Mouse (Mus musculus): Measurements from ENCODE around the gene 1700016D06Rik. TPM values are rescaled to one million over a fixed set of nuclear protein-coding genes. Genes with fewer than 3 reads are reported as not detected.

1700016D06Rik gene
- polyA plus RNA-seq, 1 experiment from 2014 or later = not detected

DNA sequence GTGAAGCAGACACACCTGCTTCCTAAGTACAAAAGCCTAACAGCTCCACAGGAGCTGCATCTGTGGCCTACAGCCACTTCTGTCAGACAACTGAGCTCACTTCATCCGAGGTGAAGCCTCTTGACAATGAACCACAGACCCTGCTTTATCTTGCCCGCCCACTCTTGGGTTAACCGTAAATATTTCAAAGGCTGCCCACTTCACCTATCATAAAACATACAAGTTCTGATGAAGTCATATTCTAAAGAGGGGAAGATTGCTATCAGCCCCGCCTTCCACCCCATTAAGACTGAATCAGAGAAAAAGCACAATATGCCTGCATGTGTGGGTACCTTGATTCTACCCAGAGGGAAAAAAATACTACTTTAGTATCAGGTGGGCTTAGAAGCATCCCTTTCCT is 75.8 kb downstream of the 1700016D06Rik start:
- no peaks in the 10 kb centered on the region for H3K27me3 ChIP-seq (ENCODE audit: control insufficient read depth, insufficient read depth, low read length)
- no peak overlapping the region for H3K9ac ChIP-seq (ENCODE audit: low read length)
- no peaks in the 10 kb centered on the region for H3K9me3 ChIP-seq (ENCODE audit: control insufficient read depth, low read length)
- no peak for ATAC-seq (ENCODE audit: insufficient number of reproducible peaks, low FRiP score, low TSS enrichment, low read depth)
- no peak for DNase-seq (ENCODE audit: low spot score)
- H3K4me3 ChIP-seq (ENCODE audit: low read depth, low read length) = no peak overlapping the region
- 85% methylated on average over 4 of the region's 4 CpGs for WGBS
- H3K4me2 ChIP-seq (ENCODE audit: low read depth, severe bottlenecking) = no peak overlapping the region
- H3K36me3 ChIP-seq (ENCODE audit: control insufficient read depth, insufficient read depth, low read length) = peaks cover 15% of the 10 kb centered on the region
- no peak overlapping the region for H3K27ac ChIP-seq (replicated peaks; ENCODE audit: low read depth, low read length)
- H3K4me1 ChIP-seq (ENCODE audit: control insufficient read depth, insufficient read depth, low read length) = no peaks in the 10 kb centered on the region

DNA sequence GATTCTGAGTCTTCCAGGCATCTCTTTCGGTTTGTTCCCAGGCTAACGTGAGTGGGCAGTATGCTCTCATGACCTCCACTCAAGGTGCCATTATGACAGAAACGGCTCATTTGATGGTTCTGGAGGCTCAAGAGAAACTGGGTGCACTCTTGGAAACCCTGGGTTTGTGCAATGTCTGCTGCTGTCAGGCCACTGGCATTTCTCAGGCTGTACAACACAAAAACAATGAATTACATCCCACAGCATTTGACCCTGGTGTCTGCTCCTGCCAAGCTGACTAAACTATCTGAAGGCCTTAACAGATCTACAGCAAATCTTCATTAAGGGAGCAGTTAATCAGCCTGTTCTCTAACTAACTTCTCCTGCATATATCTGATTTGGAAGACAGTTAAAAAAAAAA is 81.8 kb downstream of the 1700016D06Rik start:
- peaks cover 14% of the 10 kb centered on the region; the same call in 1 of the 2 replicates for H3K36me3 ChIP-seq (ENCODE audit: control insufficient read depth, insufficient read depth, low read length)
- no peak overlapping the region for H3K4me2 ChIP-seq (ENCODE audit: low read depth, severe bottlenecking)
- H3K27ac ChIP-seq (replicated peaks; ENCODE audit: low read depth, low read length) = no peak overlapping the region
- WGBS = 85% methylated on average over 3 of the region's 3 CpGs
- H3K9me3 ChIP-seq (ENCODE audit: control insufficient read depth, low read length) = no peaks in the 10 kb centered on the region
- H3K4me1 ChIP-seq (ENCODE audit: control insufficient read depth, insufficient read depth, low read length) = no peaks in the 10 kb centered on the region
- ATAC-seq (ENCODE audit: insufficient number of reproducible peaks, low FRiP score, low TSS enrichment, low read depth) = no peak
- H3K4me3 ChIP-seq (ENCODE audit: low read depth, low read length) = no peak overlapping the region
- DNase-seq (ENCODE audit: low spot score) = no peak
- no peaks in the 10 kb centered on the region for H3K27me3 ChIP-seq (ENCODE audit: control insufficient read depth, insufficient read depth, low read length)
- H3K9ac ChIP-seq (ENCODE audit: low read length) = no peak overlapping the region

DNA sequence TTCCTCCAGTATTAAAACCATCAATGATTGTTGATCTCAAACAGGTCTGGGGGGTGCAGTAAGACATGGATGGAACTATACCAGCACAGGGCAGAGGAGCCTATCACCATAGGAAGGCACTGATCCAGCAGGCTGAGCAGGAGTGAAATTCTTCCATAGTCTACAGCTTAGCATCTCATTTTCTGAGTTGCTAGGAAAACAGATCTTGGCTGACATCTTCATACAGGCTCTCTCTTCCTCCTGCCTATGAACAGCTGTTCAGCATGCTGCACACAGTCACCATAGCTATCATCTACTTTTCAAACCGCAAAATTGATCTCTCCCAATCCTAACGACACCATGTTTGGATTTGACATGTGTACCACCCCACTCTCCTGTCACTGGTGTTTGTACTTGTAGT is 82.8 kb downstream of the 1700016D06Rik start:
- DNase-seq (ENCODE audit: low spot score) (no peak), ATAC-seq (ENCODE audit: insufficient number of reproducible peaks, low FRiP score, low TSS enrichment, low read depth) (no peak)
- 91% methylated on average over 2 of the region's 2 CpGs for WGBS

DNA sequence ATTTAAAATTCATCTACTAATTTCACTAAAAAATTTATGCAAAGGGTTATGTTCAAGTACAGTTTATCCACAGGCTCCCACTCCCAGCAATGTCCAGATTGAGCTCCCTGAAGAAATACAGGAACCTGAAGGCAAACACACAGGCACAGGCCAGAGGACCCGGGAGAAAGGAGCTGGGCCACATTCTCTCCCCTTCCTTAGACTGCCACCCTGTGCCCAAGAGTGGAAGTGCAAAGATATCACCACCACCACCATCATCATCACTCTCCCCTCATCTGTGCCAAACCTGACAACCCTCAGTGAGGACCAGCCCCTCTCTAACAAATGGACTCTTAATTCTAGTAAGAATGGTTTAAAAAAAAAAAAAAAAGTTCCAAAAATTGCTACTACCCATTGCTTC is 84.6 kb downstream of the 1700016D06Rik start:
- Histone ChIP-seq H3K9ac (ENCODE audit: low read length) (no peak overlapping the region), H3K4me1 (ENCODE audit: control insufficient read depth, insufficient read depth, low read length) (no peaks in the 10 kb centered on the region), H3K4me3 (ENCODE audit: low read depth, low read length) (no peak overlapping the region), H3K27ac (replicated peaks; ENCODE audit: low read depth, low read length) (no peak overlapping the region), H3K4me2 (ENCODE audit: low read depth, severe bottlenecking) (no peak overlapping the region), H3K36me3 (ENCODE audit: control insufficient read depth, insufficient read depth, low read length) (peaks cover 28% of the 10 kb centered on the region), H3K9me3 (ENCODE audit: control insufficient read depth, low read length) (no peaks in the 10 kb centered on the region), H3K27me3 (ENCODE audit: control insufficient read depth, insufficient read depth, low read length) (no peaks in the 10 kb centered on the region)
- WGBS = 18% methylated on average over 1 of the region's 1 CpGs
- ATAC-seq (ENCODE audit: insufficient number of reproducible peaks, low FRiP score, low TSS enrichment, low read depth) = no peak
- peak; percentile 73 for DNase-seq (ENCODE audit: low spot score)

More for the DNA sequence above, 82.8 kb downstream of the 1700016D06Rik start:
- H3K4me3 ChIP-seq (ENCODE audit: low read depth, low read length) = no peak overlapping the region
- H3K4me1 ChIP-seq (ENCODE audit: control insufficient read depth, insufficient read depth, low read length) = no peaks in the 10 kb centered on the region
- peaks cover 17% of the 10 kb centered on the region for H3K36me3 ChIP-seq (ENCODE audit: control insufficient read depth, insufficient read depth, low read length)
- no peak overlapping the region for H3K9ac ChIP-seq (ENCODE audit: low read length)
- H3K4me2 ChIP-seq (ENCODE audit: low read depth, severe bottlenecking) = no peak overlapping the region
- no peaks in the 10 kb centered on the region for H3K27me3 ChIP-seq (ENCODE audit: control insufficient read depth, insufficient read depth, low read length)
- H3K27ac ChIP-seq (replicated peaks; ENCODE audit: low read depth, low read length) = no peak overlapping the region
- H3K9me3 ChIP-seq (ENCODE audit: control insufficient read depth, low read length) = no peaks in the 10 kb centered on the region

DNA sequence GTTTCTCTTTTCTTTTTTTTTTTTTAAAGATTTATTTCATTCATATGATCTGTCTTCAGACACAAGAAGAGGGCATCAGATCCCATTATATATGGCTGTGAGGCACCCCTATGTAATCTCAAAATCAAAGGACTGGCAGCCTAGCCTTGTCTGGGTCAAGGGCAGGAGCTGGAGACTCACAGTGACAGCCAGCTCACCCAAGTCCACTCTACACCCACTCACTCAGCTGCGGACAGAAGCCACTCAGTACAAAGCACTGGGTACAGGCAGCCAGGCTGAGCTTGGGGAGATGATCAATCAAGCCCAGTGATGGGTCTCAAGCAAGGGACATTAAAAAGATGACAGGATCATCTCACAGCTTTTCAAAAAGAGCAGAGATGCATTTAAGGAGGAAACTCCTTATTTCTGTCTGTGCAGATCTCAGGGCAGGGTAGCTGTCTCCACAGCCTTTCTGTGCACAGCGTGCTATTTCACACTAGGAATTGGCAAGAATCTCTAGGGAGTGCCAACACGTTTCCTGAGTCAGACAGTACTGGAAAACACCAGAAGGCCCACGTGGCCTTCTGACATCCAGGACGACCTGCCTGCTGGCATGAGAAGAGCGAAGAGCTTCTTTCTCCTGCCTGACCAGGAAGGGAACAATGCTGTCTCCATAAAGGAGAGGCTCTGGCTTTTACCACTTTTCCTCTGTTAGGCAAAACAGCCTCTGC is 86.6 kb downstream of the 1700016D06Rik start:
- no peak overlapping the region for H3K9ac ChIP-seq (ENCODE audit: low read length)
- WGBS = 86% methylated on average over 6 of the region's 6 CpGs
- peaks cover 40% of the 10 kb centered on the region for H3K36me3 ChIP-seq (ENCODE audit: control insufficient read depth, insufficient read depth, low read length)
- no peak overlapping the region for H3K27ac ChIP-seq (replicated peaks; ENCODE audit: low read depth, low read length)
- ATAC-seq (ENCODE audit: insufficient number of reproducible peaks, low FRiP score, low TSS enrichment, low read depth) = no peak
- no peaks in the 10 kb centered on the region for H3K9me3 ChIP-seq (ENCODE audit: control insufficient read depth, low read length)
- no peaks in the 10 kb centered on the region for H3K4me1 ChIP-seq (ENCODE audit: control insufficient read depth, insufficient read depth, low read length)
- H3K27me3 ChIP-seq (ENCODE audit: control insufficient read depth, insufficient read depth, low read length) = no peaks in the 10 kb centered on the region
- DNase-seq (ENCODE audit: low spot score) = no peak
- no peak overlapping the region for H3K4me3 ChIP-seq (ENCODE audit: low read depth, low read length)
- no peak overlapping the region for H3K4me2 ChIP-seq (ENCODE audit: low read depth, severe bottlenecking)

DNA sequence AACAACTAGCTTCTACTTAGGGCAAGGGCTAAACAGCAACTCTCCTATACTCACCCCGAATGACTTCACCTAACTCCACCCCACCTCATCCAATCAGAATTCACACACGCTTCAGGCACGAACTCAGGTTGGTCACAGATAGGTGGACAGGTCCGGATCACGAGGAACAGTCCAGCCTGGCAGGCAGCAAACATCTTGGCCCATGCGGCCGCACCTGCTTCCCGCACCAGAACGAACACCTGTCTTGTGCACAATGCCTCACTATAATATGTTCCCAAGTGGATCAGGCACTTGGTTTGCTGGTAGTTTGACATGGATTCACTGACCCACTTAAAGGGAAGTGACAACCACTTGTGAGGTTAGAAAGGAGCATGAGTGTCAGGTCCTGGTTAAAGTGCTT is 92.0 kb downstream of the 1700016D06Rik start:
- peaks cover 31% of the 10 kb centered on the region for H3K36me3 ChIP-seq (ENCODE audit: control insufficient read depth, insufficient read depth, low read length)
- 96% methylated on average over 9 of the region's 9 CpGs for WGBS
- DNase-seq (ENCODE audit: low spot score) (no peak), ATAC-seq (ENCODE audit: insufficient number of reproducible peaks, low FRiP score, low TSS enrichment, low read depth) (no peak)
- no peak overlapping the region for H3K9ac ChIP-seq (ENCODE audit: low read length)
- no peak overlapping the region for H3K27ac ChIP-seq (replicated peaks; ENCODE audit: low read depth, low read length)
- H3K27me3 ChIP-seq (ENCODE audit: control insufficient read depth, insufficient read depth, low read length) = no peaks in the 10 kb centered on the region
- H3K4me2 ChIP-seq (ENCODE audit: low read depth, severe bottlenecking) = no peak overlapping the region
- no peaks in the 10 kb centered on the region; the same call in 1 of the 2 replicates for H3K9me3 ChIP-seq (ENCODE audit: control insufficient read depth, low read length)
- H3K4me3 ChIP-seq (ENCODE audit: low read depth, low read length) = no peak overlapping the region
- no peaks in the 10 kb centered on the region for H3K4me1 ChIP-seq (ENCODE audit: control insufficient read depth, insufficient read depth, low read length)

Small RNA genes within 50 kb of the gene (microRNA-seq; reads per million reads assigned to microRNA genes)
- gene Mir7238 = 1.8 reads per million

Other genes starting within 250 kb of the 1700016D06Rik start
- 0.61 and 0.71 TPM in 2 replicates for gene Rab20, start 222.4 kb downstream of the 1700016D06Rik start, polyA plus RNA-seq (2014; fragmentation: Nextera tagmentation; extraction: Ambion mirVana)
- gene Naxd, start 203.6 kb downstream of the 1700016D06Rik start, polyA plus RNA-seq (2014; fragmentation: Nextera tagmentation; extraction: Ambion mirVana) = 94.7 and 107 TPM in 2 replicates
- 16.9 and 17.8 TPM in 2 replicates for gene Cars2, start 150.3 kb downstream of the 1700016D06Rik start, polyA plus RNA-seq (2014; fragmentation: Nextera tagmentation; extraction: Ambion mirVana)
- gene Ing1, start 145.5 kb downstream of the 1700016D06Rik start, polyA plus RNA-seq (2014; fragmentation: Nextera tagmentation; extraction: Ambion mirVana) = 53.7 and 55.9 TPM in 2 replicates
- gene Ankrd10, start 65.3 kb downstream of the 1700016D06Rik start, polyA plus RNA-seq (2014; fragmentation: Nextera tagmentation; extraction: Ambion mirVana) = 145 and 146 TPM in 2 replicates
- 52.0 and 63.3 TPM in 2 replicates for gene Arhgef7, start 26.7 kb upstream of the 1700016D06Rik start, polyA plus RNA-seq (2014; fragmentation: Nextera tagmentation; extraction: Ambion mirVana)
- gene Tex29, start 139.4 kb upstream of the 1700016D06Rik start, polyA plus RNA-seq (2014; fragmentation: Nextera tagmentation; extraction: Ambion mirVana) = not detected in 2 replicates